Mouse (Mus musculus): ENCODE measurements around the gene Actr1a. TPM values are rescaled to one million over a fixed set of nuclear protein-coding genes. Genes with fewer than 3 reads are reported as not detected.

Gene Actr1a
- total RNA-seq, 2 experiments from 2014 or later, result 179 to 197 TPM

DNA sequence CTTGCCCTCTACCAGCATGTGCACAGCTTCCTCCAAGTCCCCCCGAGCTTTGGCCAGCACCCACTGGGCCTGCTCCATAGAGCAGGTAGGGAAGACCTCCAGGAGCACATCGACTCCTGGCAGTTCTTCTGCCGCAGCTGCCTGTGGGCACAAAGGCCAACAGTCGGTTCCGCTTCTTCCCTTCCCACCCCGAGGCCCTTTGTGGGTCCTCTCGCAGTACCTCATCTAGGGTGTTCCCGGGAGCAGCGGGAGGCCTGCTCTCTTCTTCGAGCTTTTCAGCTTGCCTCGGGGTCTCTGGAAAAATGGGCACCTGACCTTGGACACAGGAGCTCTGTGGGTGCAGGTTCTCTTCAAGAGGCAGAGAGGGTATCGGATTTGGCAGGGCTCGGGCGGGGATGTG lies 64.2 kb downstream of the Actr1a start:
- DNase-seq (ENCODE audit: extremely low spot score in 1 of 2, low spot score in 2 of 2), result no peak
- H3K27ac ChIP-seq, result no peak overlapping the region
- intact Hi-C loops (cut with DNase I), result no loop called here
- no peak overlapping the region for H3K4me3 ChIP-seq
- TF ChIP-seq CTCF (IDR thresholded peaks at IDR 0.05), result no peak

DNA sequence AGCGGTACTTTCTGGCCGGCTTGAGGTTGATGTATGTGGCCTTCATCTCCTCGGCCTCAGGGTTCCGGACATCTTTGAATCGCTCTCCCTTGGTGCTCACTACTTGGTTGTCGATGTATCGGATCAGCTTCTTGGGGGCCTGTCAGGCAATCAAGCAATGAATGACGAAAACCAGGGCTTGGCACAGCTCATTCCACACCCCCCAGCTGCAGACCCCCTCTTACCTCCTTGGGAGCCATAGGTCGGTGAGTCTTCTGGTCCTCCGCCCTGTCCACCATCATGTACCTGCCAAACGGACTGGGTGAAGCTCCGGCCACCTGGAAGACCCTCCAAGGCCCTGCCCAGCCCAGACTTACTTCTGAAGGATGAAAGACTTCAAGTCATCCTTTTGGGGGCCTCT lies 64.9 kb downstream of the Actr1a start:
- intact Hi-C loops (cut with DNase I), result loop anchor here (1.0 kb wide), 1 partner anchor 26 kb away; the partner anchor contains the start of gene Nfkb2
- no peak for TF ChIP-seq CTCF (IDR thresholded peaks at IDR 0.05)
- no peak for DNase-seq (ENCODE audit: extremely low spot score in 1 of 2, low spot score in 2 of 2)
- Histone ChIP-seq H3K4me3 (no peak overlapping the region), H3K27ac (no peak overlapping the region)

DNA sequence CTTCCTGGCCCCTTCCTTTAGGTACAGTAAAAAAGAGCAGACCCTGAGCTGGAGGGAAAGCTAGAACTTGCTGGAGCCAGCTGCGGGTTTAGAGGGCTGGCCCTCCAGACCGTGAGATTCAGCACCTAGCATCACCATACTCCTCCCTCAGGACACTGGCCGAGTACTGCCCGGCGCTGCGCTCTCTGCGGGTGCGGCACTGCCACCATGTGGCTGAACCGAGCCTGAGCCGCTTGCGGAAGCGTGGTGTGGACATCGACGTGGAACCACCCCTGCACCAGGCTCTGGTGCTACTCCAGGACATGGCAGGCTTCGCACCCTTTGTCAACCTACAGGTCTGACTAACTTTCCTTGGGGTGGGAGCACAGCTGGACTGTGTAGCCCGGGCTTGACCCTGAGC lies 65.6 kb downstream of the Actr1a start:
- Histone ChIP-seq H3K4me3 (peak overlapping the region; percentile 26; the same call in 1 of the 2 replicates), H3K27ac (peak overlapping the region; percentile 26; the same call in 1 of the 2 replicates)
- peak; percentile 86 for TF ChIP-seq CTCF (IDR thresholded peaks at IDR 0.05)
- intact Hi-C loops (cut with DNase I), result loop anchor here (1.0 to 2.0 kb wide), 2 partner anchors 21 to 26 kb away; partner anchors contain the start of gene Nfkb2
- DNase-seq (ENCODE audit: extremely low spot score in 1 of 2, low spot score in 2 of 2), result peak; percentile 78 to 86

DNA sequence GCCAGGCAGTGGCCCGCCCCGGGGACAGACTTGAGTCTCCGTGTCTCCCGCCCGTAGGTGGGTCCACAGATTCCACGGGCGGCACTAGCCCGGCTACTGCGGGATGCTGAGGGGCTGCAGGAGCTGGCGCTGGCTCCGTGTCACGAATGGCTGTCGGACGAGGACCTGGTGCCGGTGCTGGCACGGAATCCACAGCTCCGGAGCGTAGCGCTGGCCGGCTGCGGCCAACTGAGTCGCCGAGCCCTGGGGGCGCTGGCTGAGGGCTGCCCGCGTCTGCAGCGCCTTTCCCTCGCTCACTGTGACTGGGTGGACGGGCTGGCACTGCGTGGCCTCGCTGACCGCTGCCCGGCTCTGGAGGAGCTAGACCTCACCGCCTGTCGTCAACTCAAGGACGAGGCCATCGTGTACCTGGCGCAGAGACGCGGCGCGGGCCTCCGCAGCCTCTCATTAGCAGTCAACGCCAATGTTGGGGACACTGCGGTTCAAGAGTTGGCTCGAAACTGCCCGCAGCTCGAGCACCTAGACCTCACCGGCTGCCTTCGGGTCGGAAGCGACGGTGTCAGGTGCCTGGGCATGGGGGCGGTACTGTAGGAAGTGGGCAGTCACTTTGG lies 66.4 kb downstream of the Actr1a start:
- Histone ChIP-seq H3K27ac (peak overlapping the region; percentile 87), H3K4me3 (peak overlapping the region; percentile 63)
- TF ChIP-seq CTCF (IDR thresholded peaks at IDR 0.05), result no peak
- intact Hi-C loops (cut with DNase I), result loop anchor here (2.0 kb wide), 1 partner anchor 20 kb away; no protein-coding TSS in a partner anchor
- DNase-seq (ENCODE audit: extremely low spot score in 1 of 2, low spot score in 2 of 2), result no peak

DNA sequence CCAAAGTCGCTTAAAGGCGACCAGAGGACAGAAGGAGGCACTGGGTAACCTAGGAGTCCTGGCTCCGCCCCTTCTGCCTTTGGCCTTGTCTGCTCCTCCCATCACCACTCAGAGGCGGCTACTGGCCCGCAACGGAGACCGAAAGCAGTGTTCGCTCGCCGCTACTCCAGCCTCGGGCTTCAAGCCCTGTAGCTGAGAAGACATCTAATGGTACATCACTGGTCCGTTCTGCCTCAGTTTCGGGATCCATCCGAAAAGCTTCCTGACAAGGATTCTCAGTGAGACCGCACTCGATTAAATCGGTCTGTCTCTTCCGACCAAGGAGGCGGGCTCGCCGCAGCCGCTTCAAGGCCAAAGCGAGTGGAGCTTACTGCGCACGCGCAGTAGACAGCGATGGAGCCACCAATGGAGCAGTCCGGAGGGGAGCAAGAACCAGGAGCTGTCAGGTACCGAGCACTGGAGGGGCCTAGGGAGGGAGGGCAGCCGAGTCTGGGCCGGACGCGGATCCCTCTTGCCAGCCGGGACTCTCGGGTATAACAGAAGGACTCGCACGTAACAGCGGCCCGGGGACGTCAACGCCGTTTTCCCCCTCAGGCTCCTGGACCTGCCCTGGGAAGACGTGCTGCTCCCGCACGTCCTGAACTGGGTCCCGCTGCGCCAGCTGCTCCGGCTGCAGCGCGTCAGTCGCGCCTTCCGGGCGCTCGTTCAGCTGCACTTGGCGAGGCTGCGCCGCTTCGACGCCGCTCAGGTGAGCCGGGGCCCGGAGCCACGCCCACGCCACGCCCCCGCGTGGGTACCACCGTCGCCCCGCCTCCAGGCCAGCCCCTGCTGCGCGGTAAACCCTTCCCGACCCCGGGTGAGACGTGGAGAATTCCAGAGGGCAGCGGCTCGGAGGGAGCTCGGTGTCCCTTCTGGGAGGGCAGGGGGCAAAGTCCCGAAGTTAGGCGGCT lies 67.2 kb downstream of the Actr1a start, which contains the start of gene Fbxl15:
Fbxl15 (plus strand) TSS at position 104 of the 950 bp plus-strand sequence.
- intact Hi-C loops (cut with DNase I), result loop anchor here (2.0 kb wide), 1 partner anchor 20 kb away; no protein-coding TSS in a partner anchor
- DNase-seq (ENCODE audit: extremely low spot score in 1 of 2, low spot score in 2 of 2), result peak; percentile 94
- H3K27ac ChIP-seq, result peak within 1 kb of the TSS; percentile 87
- H3K4me3 ChIP-seq, result peak within 1 kb of the TSS; percentile 63
- no peak for TF ChIP-seq CTCF (IDR thresholded peaks at IDR 0.05)

DNA sequence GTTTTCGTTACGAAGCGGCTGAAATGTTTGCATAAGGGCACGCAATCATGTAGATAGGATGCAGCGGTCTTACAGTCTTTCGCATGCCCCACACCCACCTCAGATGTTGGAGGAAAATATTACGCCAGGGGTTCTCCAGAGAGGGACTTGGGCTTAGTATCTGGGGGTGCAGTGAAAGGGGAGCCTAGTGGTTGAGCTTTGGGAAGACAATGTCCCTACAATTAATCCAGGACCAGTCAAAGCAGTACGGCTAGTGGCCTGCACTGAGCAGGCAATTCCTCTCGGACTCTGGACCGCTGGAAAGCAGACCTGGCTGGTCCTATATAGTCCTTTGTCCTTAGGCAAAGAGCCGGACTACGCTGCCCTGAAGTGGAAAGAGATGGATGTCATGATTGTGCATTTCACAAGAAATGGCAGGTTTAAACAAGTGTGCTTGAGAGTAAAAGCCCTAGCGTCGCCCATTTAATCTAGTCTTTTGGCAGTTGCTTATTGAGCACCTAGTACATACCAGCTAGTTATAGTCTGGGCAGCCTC lies 68.0 kb downstream of the Actr1a start:
- no peak for TF ChIP-seq CTCF (IDR thresholded peaks at IDR 0.05)
- Histone ChIP-seq H3K4me3 (peak overlapping the region; percentile 63), H3K27ac (peak overlapping the region; percentile 87)
- peak in 1 of 2 experiments; percentile 21 for DNase-seq (ENCODE audit: extremely low spot score in 1 of 2, low spot score in 2 of 2)
- intact Hi-C loops (cut with DNase I), result loop anchor here (2.0 kb wide), 1 partner anchor 19 kb away; no protein-coding TSS in a partner anchor

Small RNA genes within 50 kb of the gene (microRNA-seq; reads per million reads assigned to microRNA genes)
- 1.7 to 12.9 reads per million in 2 experiments for gene Mir146b

Other genes with a start within 250 kb of the Actr1a start
- not detected for gene Pitx3, start 247.4 kb downstream of the Actr1a start, total RNA-seq (2021)
- gene Gbf1, start 243.2 kb downstream of the Actr1a start, total RNA-seq (2021), result 10 to 100 TPM; 90.1 to 95.4 TPM
- 1 to 10 TPM; 2.9 to 3.3 TPM for gene Nfkb2, start 91.4 kb downstream of the Actr1a start, total RNA-seq (2021)
- 100 to 1,000 TPM; 605 to 647 TPM for gene Psd, start 68.6 kb downstream of the Actr1a start, total RNA-seq (2021)
- 10 to 100 TPM; 27.0 to 29.6 TPM for gene Fbxl15, start 67.6 kb downstream of the Actr1a start, total RNA-seq (2021)
- gene Cuedc2, start 57.0 kb downstream of the Actr1a start, total RNA-seq (2021), result 100 to 1,000 TPM; 188 to 196 TPM
- gene Mfsd13a, start 54.6 kb downstream of the Actr1a start, total RNA-seq (2021), result 10 to 100 TPM; 25.5 to 25.9 TPM
- gene 2310034G01Rik, start 45.4 kb downstream of the Actr1a start, total RNA-seq (2021), result under 1 TPM; 0.66 to 0.91 TPM
- gene Sufu, start 1.1 kb upstream of the Actr1a start, total RNA-seq (2021), result 10 to 100 TPM; 19.4 to 20.1 TPM
- gene Trim8, start 106.0 kb upstream of the Actr1a start, total RNA-seq (2021), result 100 to 1,000 TPM; 114 to 121 TPM
- gene Arl3, start 177.4 kb upstream of the Actr1a start, total RNA-seq (2021), result 100 to 1,000 TPM; 120 to 129 TPM
- gene Sfxn2, start 177.6 kb upstream of the Actr1a start, total RNA-seq (2021), result 1 to 10 TPM; 4.6 to 7.4 TPM
- 10 to 100 TPM; 36.8 to 42.6 TPM for gene Wbp1l, start 203.3 kb upstream of the Actr1a start, total RNA-seq (2021)